Mouse (Mus musculus): ENCODE data around the gene Dnajb5. TPM values are rescaled to one million over a fixed set of nuclear protein-coding genes. Genes with fewer than 3 reads are reported as not detected.

Dnajb5 gene
- polyA plus RNA-seq, 1 experiment, result 27.2 TPM

- H3K27me3 ChIP-seq (ENCODE audit: control insufficient read depth, insufficient read depth, low read length, poor library complexity, severe bottlenecking), result no peaks in the 10 kb centered on the region
- no peaks in the 10 kb centered on the region for H3K4me1 ChIP-seq (ENCODE audit: control insufficient read depth, insufficient read depth, low read length)
- H3K9ac ChIP-seq (ENCODE audit: low read depth, poor library complexity, severe bottlenecking), result no peak overlapping the region
- H3K27ac ChIP-seq (ENCODE audit: insufficient read depth, low read length), result no peak overlapping the region
- no peaks in the 10 kb centered on the region for H3K9me3 ChIP-seq (replicated peaks; ENCODE audit: control insufficient read depth, insufficient read depth, low read length, poor library complexity, severe bottlenecking)
- no peak for TF ChIP-seq EP300 (IDR thresholded peaks at IDR 0.05; ENCODE audit: insufficient read depth, low read depth, low read length)
- no peak for TF ChIP-seq POLR2A (IDR thresholded peaks at IDR 0.05; ENCODE audit: insufficient read depth, low read length)
- peak; percentile 84 for TF ChIP-seq CTCF (IDR thresholded peaks at IDR 0.05; ENCODE audit: low read depth, low read length)
- H3K36me3 ChIP-seq (ENCODE audit: control insufficient read depth, insufficient read depth, low read length, poor library complexity, severe bottlenecking), result no peaks in the 10 kb centered on the region
- H3K4me3 ChIP-seq (ENCODE audit: low read depth, low read length), result no peak overlapping the region
Measured at GRCm38 (mm10) chr4:42961592-42961991, 12.0 kb downstream of the Dnajb5 start.

DNA sequence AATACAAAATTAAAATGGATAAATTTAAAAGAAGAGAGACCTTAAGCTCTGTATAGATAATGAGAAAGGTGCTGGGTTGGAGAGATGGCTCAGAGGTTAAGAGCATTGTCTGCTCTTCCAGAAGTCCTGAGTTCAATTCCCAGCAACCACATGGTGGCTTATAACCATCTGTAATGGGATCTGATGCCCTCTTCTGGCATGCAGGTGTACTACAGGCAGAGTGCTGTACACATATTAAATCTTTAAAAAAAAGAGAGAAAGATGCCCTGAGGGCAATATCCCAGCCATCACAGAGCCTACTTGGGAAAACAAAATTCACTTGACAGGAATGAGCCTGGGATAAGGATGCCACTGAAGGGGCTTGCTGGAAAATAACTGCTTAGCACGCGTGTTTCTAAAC lies 13.9 kb downstream of the Dnajb5 start:
- Histone ChIP-seq H3K4me3 (ENCODE audit: low read depth, low read length) (no peak overlapping the region), H3K4me1 (ENCODE audit: control insufficient read depth, insufficient read depth, low read length) (no peaks in the 10 kb centered on the region), H3K27ac (ENCODE audit: insufficient read depth, low read length) (no peak overlapping the region), H3K9me3 (replicated peaks; ENCODE audit: control insufficient read depth, insufficient read depth, low read length, poor library complexity, severe bottlenecking) (no peaks in the 10 kb centered on the region), H3K36me3 (ENCODE audit: control insufficient read depth, insufficient read depth, low read length, poor library complexity, severe bottlenecking) (no peaks in the 10 kb centered on the region), H3K9ac (ENCODE audit: low read depth, poor library complexity, severe bottlenecking) (no peak overlapping the region), H3K27me3 (ENCODE audit: control insufficient read depth, insufficient read depth, low read length, poor library complexity, severe bottlenecking) (no peaks in the 10 kb centered on the region)
- TF ChIP-seq POLR2A (IDR thresholded peaks at IDR 0.05; ENCODE audit: insufficient read depth, low read length) (no peak), EP300 (IDR thresholded peaks at IDR 0.05; ENCODE audit: insufficient read depth, low read depth, low read length) (no peak), CTCF (IDR thresholded peaks at IDR 0.05; ENCODE audit: low read depth, low read length) (no peak)

GRCm38 (mm10) chr4:42965039-42965719 lies 15.6 kb downstream of the Dnajb5 start:
- Histone ChIP-seq H3K9ac (ENCODE audit: low read depth, poor library complexity, severe bottlenecking) (no peak overlapping the region), H3K9me3 (replicated peaks; ENCODE audit: control insufficient read depth, insufficient read depth, low read length, poor library complexity, severe bottlenecking) (no peaks in the 10 kb centered on the region), H3K36me3 (ENCODE audit: control insufficient read depth, insufficient read depth, low read length, poor library complexity, severe bottlenecking) (no peaks in the 10 kb centered on the region), H3K4me1 (ENCODE audit: control insufficient read depth, insufficient read depth, low read length) (no peaks in the 10 kb centered on the region), H3K27ac (ENCODE audit: insufficient read depth, low read length) (no peak overlapping the region), H3K4me3 (ENCODE audit: low read depth, low read length) (no peak overlapping the region), H3K27me3 (ENCODE audit: control insufficient read depth, insufficient read depth, low read length, poor library complexity, severe bottlenecking) (no peaks in the 10 kb centered on the region)
- no peak for TF ChIP-seq CTCF (IDR thresholded peaks at IDR 0.05; ENCODE audit: low read depth, low read length)
- no peak for TF ChIP-seq EP300 (IDR thresholded peaks at IDR 0.05; ENCODE audit: insufficient read depth, low read depth, low read length)
- TF ChIP-seq POLR2A (IDR thresholded peaks at IDR 0.05; ENCODE audit: insufficient read depth, low read length), result no peak

DNA sequence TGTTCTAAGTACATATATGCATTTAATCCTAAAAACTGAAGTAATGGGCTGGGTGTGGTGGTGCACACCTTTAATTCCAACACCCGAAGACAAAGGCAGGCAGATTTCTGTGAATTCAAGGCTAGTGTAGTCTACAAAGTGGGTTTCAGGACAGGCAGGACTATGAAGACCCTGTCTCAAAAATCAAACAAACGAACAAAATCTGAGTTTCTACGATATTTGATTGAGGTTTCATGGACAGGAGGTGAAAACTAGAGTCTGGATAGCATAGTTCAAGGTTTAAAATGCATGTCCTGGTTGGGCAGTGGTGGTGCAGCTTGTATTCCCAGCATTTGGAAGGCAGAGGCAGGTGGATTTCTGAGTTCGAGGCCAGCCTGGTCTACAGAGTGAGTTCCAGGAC lies 19.7 kb downstream of the Dnajb5 start, which contains the start of gene 1700022I11Rik:
TSS of gene 1700022I11Rik (plus strand) at position 301 of the 400 bp plus-strand sequence.
- TF ChIP-seq POLR2A (IDR thresholded peaks at IDR 0.05; ENCODE audit: insufficient read depth, low read length) (no peak), CTCF (IDR thresholded peaks at IDR 0.05; ENCODE audit: low read depth, low read length) (no peak), EP300 (IDR thresholded peaks at IDR 0.05; ENCODE audit: insufficient read depth, low read depth, low read length) (no peak)
- Histone ChIP-seq H3K9ac (ENCODE audit: low read depth, poor library complexity, severe bottlenecking) (no peak within 1 kb of the TSS), H3K36me3 (ENCODE audit: control insufficient read depth, insufficient read depth, low read length, poor library complexity, severe bottlenecking) (no peaks in the 10 kb centered on the region)

DNA sequence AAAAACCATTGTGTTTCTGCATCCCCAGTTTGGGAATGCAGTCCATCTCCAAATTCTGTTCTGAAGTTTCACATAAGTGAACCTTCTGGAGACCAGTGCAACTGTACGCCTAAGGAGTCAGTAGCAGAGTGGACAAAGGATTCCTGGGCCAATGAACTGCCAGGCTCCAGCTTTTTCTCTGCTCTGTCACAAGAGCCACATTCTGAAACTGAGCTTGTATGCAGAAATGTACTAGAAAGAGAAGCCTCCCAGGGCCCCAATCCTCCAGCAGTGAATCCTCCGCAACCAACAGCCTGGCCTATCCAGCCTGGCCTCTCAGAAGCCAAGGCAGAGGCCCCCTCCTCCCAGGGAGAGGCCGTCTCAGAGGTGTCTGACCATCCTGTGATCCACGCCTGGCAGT lies 23.3 kb downstream of the Dnajb5 start:
- Histone ChIP-seq H3K4me1 (ENCODE audit: control insufficient read depth, insufficient read depth, low read length) (no peaks in the 10 kb centered on the region), H3K9ac (ENCODE audit: low read depth, poor library complexity, severe bottlenecking) (no peak overlapping the region), H3K4me3 (ENCODE audit: low read depth, low read length) (no peak overlapping the region), H3K36me3 (ENCODE audit: control insufficient read depth, insufficient read depth, low read length, poor library complexity, severe bottlenecking) (no peaks in the 10 kb centered on the region), H3K27me3 (ENCODE audit: control insufficient read depth, insufficient read depth, low read length, poor library complexity, severe bottlenecking) (peaks cover 2% of the 10 kb centered on the region; the same call in 1 of the 2 replicates), H3K27ac (ENCODE audit: insufficient read depth, low read length) (no peak overlapping the region), H3K9me3 (replicated peaks; ENCODE audit: control insufficient read depth, insufficient read depth, low read length, poor library complexity, severe bottlenecking) (no peaks in the 10 kb centered on the region)
- TF ChIP-seq POLR2A (IDR thresholded peaks at IDR 0.05; ENCODE audit: insufficient read depth, low read length) (no peak), CTCF (IDR thresholded peaks at IDR 0.05; ENCODE audit: low read depth, low read length) (no peak), EP300 (IDR thresholded peaks at IDR 0.05; ENCODE audit: insufficient read depth, low read depth, low read length) (no peak)

More for the DNA sequence above, 19.7 kb downstream of the Dnajb5 start, which contains the start of gene 1700022I11Rik:
- Histone ChIP-seq H3K4me3 (ENCODE audit: low read depth, low read length) (no peak within 1 kb of the TSS), H3K27me3 (ENCODE audit: control insufficient read depth, insufficient read depth, low read length, poor library complexity, severe bottlenecking) (peaks cover 2% of the 10 kb centered on the region; the same call in 1 of the 2 replicates), H3K4me1 (ENCODE audit: control insufficient read depth, insufficient read depth, low read length) (no peaks in the 10 kb centered on the region), H3K27ac (ENCODE audit: insufficient read depth, low read length) (no peak within 1 kb of the TSS), H3K9me3 (replicated peaks; ENCODE audit: control insufficient read depth, insufficient read depth, low read length, poor library complexity, severe bottlenecking) (no peaks in the 10 kb centered on the region)

GRCm38 (mm10) chr4:42973868-42974267 lies 24.3 kb downstream of the Dnajb5 start:
- H3K27me3 ChIP-seq (ENCODE audit: control insufficient read depth, insufficient read depth, low read length, poor library complexity, severe bottlenecking), result peaks cover 2% of the 10 kb centered on the region; the same call in 1 of the 2 replicates
- no peak overlapping the region for H3K4me3 ChIP-seq (ENCODE audit: low read depth, low read length)
- no peaks in the 10 kb centered on the region for H3K9me3 ChIP-seq (replicated peaks; ENCODE audit: control insufficient read depth, insufficient read depth, low read length, poor library complexity, severe bottlenecking)
- TF ChIP-seq EP300 (IDR thresholded peaks at IDR 0.05; ENCODE audit: insufficient read depth, low read depth, low read length) (no peak), CTCF (IDR thresholded peaks at IDR 0.05; ENCODE audit: low read depth, low read length) (no peak), POLR2A (IDR thresholded peaks at IDR 0.05; ENCODE audit: insufficient read depth, low read length) (no peak)
- H3K4me1 ChIP-seq (ENCODE audit: control insufficient read depth, insufficient read depth, low read length), result no peaks in the 10 kb centered on the region
- no peak overlapping the region for H3K9ac ChIP-seq (ENCODE audit: low read depth, poor library complexity, severe bottlenecking)
- no peak overlapping the region for H3K27ac ChIP-seq (ENCODE audit: insufficient read depth, low read length)
- peaks cover 6% of the 10 kb centered on the region for H3K36me3 ChIP-seq (ENCODE audit: control insufficient read depth, insufficient read depth, low read length, poor library complexity, severe bottlenecking)

Data from ES-Bruce4 (cell line).